Mouse (Mus musculus): ENCODE results near the gene Ky. TPM values are rescaled to one million over a fixed set of nuclear protein-coding genes. Genes with fewer than 3 reads are reported as not detected.

The Ky gene
- polyA plus RNA-seq, 1 experiment from 2014 or later: 0.05 TPM

- H3K9ac ChIP-seq: no peak overlapping the region
- H3K9me3 ChIP-seq (replicated peaks): 0 out of 2 replicates have a peak, but pooled peaks cover 6% of the 10 kb centered on the region
- 0 out of 2 replicates have a peak, but pooled peaks cover 3% of the 10 kb centered on the region for H3K27me3 ChIP-seq
- no peak overlapping the region for H3K4me2 ChIP-seq
- H3K4me1 ChIP-seq (replicated peaks): no peaks in the 10 kb centered on the region
- H3K27ac ChIP-seq (replicated peaks): no peak overlapping the region
- ATAC-seq (ENCODE audit: insufficient read depth): no peak
- no peak overlapping the region for H3K4me3 ChIP-seq (replicated peaks)
- WGBS (ENCODE audit: insufficient replicate concordance): 64% methylated on average over 3 of the region's 3 CpGs
- no peaks in the 10 kb centered on the region for H3K36me3 ChIP-seq (replicated peaks)
These were observed 48.2 kb downstream of the Ky start for GRCm38 (mm10) chr9:102553781-102554180.

DNA sequence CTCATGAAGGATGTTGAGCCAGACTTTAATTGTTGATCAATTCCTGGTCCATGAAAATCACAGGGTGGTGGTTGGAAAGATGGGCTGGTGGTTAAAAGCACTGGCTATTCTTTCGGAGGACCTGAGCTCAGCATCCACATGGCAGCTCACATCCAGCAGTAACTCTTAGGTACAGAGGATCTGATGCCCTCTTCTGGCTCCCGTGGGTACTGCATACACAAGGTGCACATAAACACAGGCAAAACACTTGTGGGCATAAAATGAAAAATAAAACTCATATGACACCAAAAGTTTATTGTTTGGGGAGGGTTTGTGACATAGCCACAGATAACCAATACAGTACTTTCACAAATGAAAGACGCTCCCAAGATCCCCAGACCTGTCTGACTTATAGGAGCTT, 52.9 kb downstream of the Ky start:
- Histone ChIP-seq H3K27me3 (no peaks in the 10 kb centered on the region), H3K9ac (no peak overlapping the region), H3K4me3 (replicated peaks) (no peak overlapping the region), H3K36me3 (replicated peaks) (no peaks in the 10 kb centered on the region), H3K27ac (replicated peaks) (no peak overlapping the region), H3K9me3 (replicated peaks) (0 out of 2 replicates have a peak, but pooled peaks cover 6% of the 10 kb centered on the region), H3K4me2 (no peak overlapping the region), H3K4me1 (replicated peaks) (no peaks in the 10 kb centered on the region)
- ATAC-seq (ENCODE audit: insufficient read depth): no peak
- WGBS (ENCODE audit: insufficient replicate concordance): 68% methylated on average over 3 of the region's 3 CpGs

- H3K4me1 ChIP-seq (replicated peaks): no peaks in the 10 kb centered on the region
- ATAC-seq (ENCODE audit: insufficient read depth): no peak
- WGBS (ENCODE audit: insufficient replicate concordance): 55% methylated on average over 5 of the region's 5 CpGs
- no peak overlapping the region for H3K4me2 ChIP-seq
- H3K27me3 ChIP-seq: no peaks in the 10 kb centered on the region
- H3K27ac ChIP-seq (replicated peaks): no peak overlapping the region
- no peak overlapping the region for H3K4me3 ChIP-seq (replicated peaks)
- H3K36me3 ChIP-seq (replicated peaks): no peaks in the 10 kb centered on the region
- H3K9ac ChIP-seq: no peak overlapping the region
- no peaks in the 10 kb centered on the region for H3K9me3 ChIP-seq (replicated peaks)
These were observed 67.3 kb downstream of the Ky start for GRCm38 (mm10) chr9:102572888-102573287.

GRCm38 (mm10) chr9:102577480-102577879, 71.9 kb downstream of the Ky start:
- ATAC-seq (ENCODE audit: insufficient read depth): no peak
- Histone ChIP-seq H3K4me1 (replicated peaks) (no peaks in the 10 kb centered on the region), H3K9me3 (replicated peaks) (no peaks in the 10 kb centered on the region), H3K36me3 (replicated peaks) (no peaks in the 10 kb centered on the region), H3K4me2 (no peak overlapping the region), H3K4me3 (replicated peaks) (no peak overlapping the region), H3K9ac (no peak overlapping the region), H3K27me3 (no peaks in the 10 kb centered on the region), H3K27ac (replicated peaks) (no peak overlapping the region)
- 24% methylated on average over 5 of the region's 5 CpGs for WGBS (ENCODE audit: insufficient replicate concordance)

DNA sequence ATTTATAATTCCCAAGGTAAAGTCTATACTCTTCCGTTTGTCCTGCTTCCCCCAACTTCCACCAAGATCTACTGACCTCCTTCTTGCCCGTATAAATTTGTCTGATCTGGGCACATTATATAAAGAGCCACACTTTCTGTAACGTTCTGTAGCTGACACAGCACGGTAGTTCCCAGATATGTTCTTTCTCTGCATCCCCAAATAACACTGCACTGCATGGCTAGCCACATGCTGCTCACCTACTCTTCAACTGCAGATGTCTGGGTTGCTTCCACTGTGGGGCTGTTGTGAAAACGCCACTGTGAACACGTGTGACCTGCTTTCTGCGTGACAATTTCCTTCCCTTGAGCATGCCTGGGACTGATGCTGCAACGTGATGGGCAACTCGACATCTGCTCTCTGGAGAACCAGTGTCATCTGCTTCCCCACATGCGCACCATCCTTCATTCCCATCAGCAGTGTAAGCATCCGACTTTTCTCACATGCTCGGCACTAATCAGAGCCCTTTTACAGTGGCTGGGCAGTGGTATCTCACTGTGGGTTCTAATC, 76.4 kb downstream of the Ky start:
- ATAC-seq (ENCODE audit: insufficient read depth): no peak
- Histone ChIP-seq H3K4me2 (no peak overlapping the region), H3K9me3 (replicated peaks) (no peaks in the 10 kb centered on the region), H3K4me3 (replicated peaks) (no peak overlapping the region), H3K27ac (replicated peaks) (no peak overlapping the region), H3K27me3 (no peaks in the 10 kb centered on the region), H3K36me3 (replicated peaks) (peaks cover 11% of the 10 kb centered on the region; the same call in 1 of the 2 replicates), H3K4me1 (replicated peaks) (no peaks in the 10 kb centered on the region), H3K9ac (no peak overlapping the region)
- WGBS (ENCODE audit: insufficient replicate concordance): 68% methylated on average over 12 of the region's 12 CpGs

GRCm38 (mm10) chr9:102587347-102587746, 81.8 kb downstream of the Ky start:
- Histone ChIP-seq H3K9me3 (replicated peaks) (no peaks in the 10 kb centered on the region), H3K4me1 (replicated peaks) (no peaks in the 10 kb centered on the region), H3K27ac (replicated peaks) (no peak overlapping the region), H3K9ac (no peak overlapping the region), H3K27me3 (no peaks in the 10 kb centered on the region), H3K36me3 (replicated peaks) (peaks cover 17% of the 10 kb centered on the region; the same call in 1 of the 2 replicates), H3K4me2 (no peak overlapping the region), H3K4me3 (replicated peaks) (no peak overlapping the region)
- ATAC-seq (ENCODE audit: insufficient read depth): no peak
- 78% methylated on average over 5 of the region's 5 CpGs for WGBS (ENCODE audit: insufficient replicate concordance)

DNA sequence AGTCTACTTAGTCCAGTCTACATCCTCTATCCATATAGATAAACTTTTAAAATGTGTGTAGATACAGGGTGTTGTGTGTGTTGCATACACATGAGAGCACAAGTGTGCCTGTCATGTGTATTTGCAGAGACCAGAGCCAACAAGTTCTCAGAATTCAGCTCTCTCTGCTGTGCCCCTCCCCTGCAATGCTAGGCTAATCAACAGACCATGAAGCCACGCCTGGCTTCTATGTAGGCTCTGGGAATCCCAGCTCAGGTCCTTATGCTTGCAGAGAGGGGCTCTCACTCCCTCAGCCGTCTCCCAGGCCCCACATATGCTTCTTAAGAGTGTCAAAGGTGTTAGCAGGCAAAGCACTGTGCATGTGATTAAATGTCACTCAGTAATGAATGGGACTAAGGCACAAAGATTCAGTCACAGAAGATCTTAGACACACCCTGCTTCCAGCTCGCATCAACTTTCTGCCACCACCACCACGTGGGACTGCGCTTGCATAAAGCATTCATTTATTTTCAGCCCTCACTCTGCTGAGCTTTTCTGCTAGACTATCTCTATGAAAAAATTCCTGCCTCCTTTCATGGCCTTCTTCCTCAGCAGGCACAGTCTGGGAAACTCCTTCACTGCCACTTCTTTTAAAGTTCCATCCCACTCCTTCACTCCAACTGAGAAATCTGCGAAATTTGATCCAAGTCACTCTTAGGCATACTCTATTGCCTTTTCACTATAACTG, 89.3 kb downstream of the Ky start:
- Histone ChIP-seq H3K27me3 (no peaks in the 10 kb centered on the region), H3K36me3 (replicated peaks) (peaks cover 31% of the 10 kb centered on the region), H3K27ac (replicated peaks) (no peak overlapping the region), H3K4me1 (replicated peaks) (no peaks in the 10 kb centered on the region), H3K4me3 (replicated peaks) (no peak overlapping the region), H3K9ac (no peak overlapping the region), H3K4me2 (no peak overlapping the region), H3K9me3 (replicated peaks) (no peaks in the 10 kb centered on the region)
- ATAC-seq (ENCODE audit: insufficient read depth): no peak
- 69% methylated on average over 6 of the region's 6 CpGs for WGBS (ENCODE audit: insufficient replicate concordance)

Other genes starting within 250 kb of the Ky start
- gene Ephb1, start 151.1 kb upstream of the Ky start, polyA plus RNA-seq (2015; fragmentation: Nextera tagmentation; extraction: Ambion mirVana): 0.20 and 0.31 TPM in 2 replicates
- 72.5 and 91.9 TPM in 2 replicates for gene Anapc13, start 120.5 kb downstream of the Ky start, polyA plus RNA-seq (2015; fragmentation: Nextera tagmentation; extraction: Ambion mirVana)
- gene Cep63, start 120.8 kb downstream of the Ky start, polyA plus RNA-seq (2015; fragmentation: Nextera tagmentation; extraction: Ambion mirVana): 17.4 TPM in 2 replicates
- gene Amotl2, start 210.9 kb downstream of the Ky start, polyA plus RNA-seq (2015; fragmentation: Nextera tagmentation; extraction: Ambion mirVana): 5.1 and 5.4 TPM in 2 replicates